Mouse (Mus musculus): Measurements from ENCODE around the gene Gm21394. TPM values are rescaled to one million over a fixed set of nuclear protein-coding genes. Genes with fewer than 3 reads are reported as not detected.
"Not testable (repeated sequence)": the region's sequence is repeated elsewhere in the genome, so short reads cannot be mapped to it uniquely, and the experiment has no call there.

Gm21394 gene
- not detected in 2 replicates for polyA plus RNA-seq (2015; fragmentation: Nextera tagmentation; extraction: Ambion mirVana)

DNA sequence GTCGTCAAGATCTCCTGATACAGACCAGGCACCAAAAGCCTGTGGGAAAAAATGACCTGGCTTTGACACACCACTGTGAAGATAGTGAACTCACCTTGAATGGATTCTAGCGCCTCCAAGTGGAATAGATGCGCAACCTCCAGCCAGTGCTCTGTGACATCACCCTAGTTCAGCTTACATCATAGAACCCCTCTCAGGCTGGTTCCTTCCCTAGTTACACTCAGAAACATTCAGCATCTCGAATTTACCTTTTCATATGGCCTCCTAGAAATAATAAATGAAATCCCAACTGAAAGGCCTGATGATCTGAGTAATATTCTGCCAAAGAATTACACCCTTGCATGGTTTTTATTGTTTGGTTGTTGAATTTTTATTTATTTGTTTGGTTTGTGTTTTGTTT lies at the start of gene Gm21394:
Gm21394 (minus strand) TSS at position 101 of the 400 bp plus-strand sequence.
- H3K4me2 ChIP-seq; H3K9ac ChIP-seq; H3K36me3 ChIP-seq; H3K27me3 ChIP-seq (replicated peaks); H3K27ac ChIP-seq (replicated peaks); H3K9me3 ChIP-seq; H3K4me3 ChIP-seq; ATAC-seq (ENCODE audit: extremely low read depth, insufficient number of reproducible peaks, low FRiP score, low TSS enrichment); H3K4me1 ChIP-seq: not testable (repeated sequence)
- WGBS = no CpG with 5 or more reads among the region's 4 CpGs

Other genes with a start within 250 kb of the Gm21394 start
- gene Gm21409, start 181.8 kb upstream of the Gm21394 start, polyA plus RNA-seq (2015; fragmentation: Nextera tagmentation; extraction: Ambion mirVana) = not detected in 2 replicates